Mouse (Mus musculus) adrenal gland, postnatal 36 days (tissue): ENCODE measurements around the gene Slc35e2. TPM values are rescaled to one million over a fixed set of nuclear protein-coding genes. Genes with fewer than 3 reads are reported as not detected.
A peak's percentile ranks its signal among the peaks of the same experiment; 100 is the strongest.
"Not testable (repeated sequence)": the region's sequence is repeated elsewhere in the genome, so short reads cannot be mapped to it uniquely, and the experiment has no call there.

Source experiments
- DNase-seq, 2 experiments: peaks; one replicate each; pipeline ENCODE4 v3.0.0; 2021; ENCODE audit warnings: mixed read lengths in 1 of 2
- long read RNA-seq, 2 experiments: library from polyadenylated mRNA; stranded (forward); transcript quantifications; one replicate each; pipeline ENCODE4 v2.0.0; 2021; ENCODE audit warnings: borderline sequencing depth in 2 of 2
- total RNA-seq, 2 experiments: library from RNA; stranded (reverse); gene quantifications; 2 replicates each; pipeline ENCODE4 v1.2.3; 2021

Slc35e2 gene
- 10 to 100 TPM; 34.0 to 43.3 TPM for total RNA-seq
- long read RNA-seq, experiment 1, partial matches to known transcripts = 0 of 9 reads
- long read RNA-seq, experiment 1, other reads (novel, unspliced or antisense) = 7 of 9 reads
- long read RNA-seq, experiment 2, partial matches to known transcripts = 0 of 5 reads
- long read RNA-seq, experiment 2, other reads (novel, unspliced or antisense) = 3 of 5 reads

GRCm38 (mm10) chr4:155601091-155601996 lies at the start of gene Slc35e2:
Slc35e2 (plus strand) TSS chr4:155601416.
- DNase-seq = peak; percentile 92 to 96

DNA sequence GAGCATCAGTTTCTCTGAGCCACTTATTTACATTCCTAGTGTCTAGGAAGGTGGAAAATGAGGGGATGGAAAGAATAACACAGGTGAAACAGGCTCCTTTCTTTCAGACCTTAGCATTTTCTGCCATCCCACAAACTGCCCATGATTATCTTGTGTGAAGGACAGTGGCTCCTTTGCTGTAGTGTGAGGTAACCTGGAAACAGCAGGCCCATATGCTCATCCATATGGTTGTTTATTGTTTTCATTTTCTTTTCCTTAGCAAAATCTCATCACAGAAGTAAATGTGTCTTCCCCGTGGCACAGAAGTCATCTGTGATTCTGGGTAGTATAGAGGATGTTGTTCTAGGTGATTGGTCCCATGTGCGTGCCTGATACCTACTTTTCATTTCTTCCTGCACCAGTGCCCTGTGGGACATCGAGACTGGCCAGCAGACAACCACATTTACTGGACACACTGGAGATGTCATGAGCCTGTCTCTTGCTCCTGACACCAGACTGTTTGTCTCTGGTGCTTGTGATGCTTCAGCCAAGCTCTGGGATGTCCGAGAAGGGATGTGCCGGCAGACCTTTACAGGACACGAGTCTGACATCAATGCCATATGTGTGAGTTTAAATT lies 48.2 kb upstream of the Slc35e2 start:
- DNase-seq = no peak

GRCm38 (mm10) chr4:155554880-155555279 lies 46.3 kb upstream of the Slc35e2 start:
- no peak for DNase-seq

DNA sequence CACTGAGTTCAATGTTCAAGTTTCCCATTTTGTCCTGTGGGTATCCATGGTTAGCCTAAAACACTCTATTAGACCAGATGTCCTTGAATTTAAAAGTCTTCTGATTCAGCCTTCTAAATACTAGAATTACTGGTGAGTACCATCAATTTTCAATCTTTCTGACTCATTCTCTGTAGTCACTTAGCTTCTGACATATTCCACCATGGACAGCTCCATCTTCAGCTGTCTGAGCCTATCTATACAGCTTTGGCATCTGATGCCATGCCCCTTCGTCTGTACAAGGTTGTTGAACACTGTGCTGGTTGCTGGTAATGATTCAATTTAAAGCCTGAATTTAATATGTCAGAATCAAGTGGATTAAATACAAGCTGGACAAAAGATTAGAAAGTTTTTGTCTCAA lies 45.8 kb upstream of the Slc35e2 start:
- no peak for DNase-seq

DNA sequence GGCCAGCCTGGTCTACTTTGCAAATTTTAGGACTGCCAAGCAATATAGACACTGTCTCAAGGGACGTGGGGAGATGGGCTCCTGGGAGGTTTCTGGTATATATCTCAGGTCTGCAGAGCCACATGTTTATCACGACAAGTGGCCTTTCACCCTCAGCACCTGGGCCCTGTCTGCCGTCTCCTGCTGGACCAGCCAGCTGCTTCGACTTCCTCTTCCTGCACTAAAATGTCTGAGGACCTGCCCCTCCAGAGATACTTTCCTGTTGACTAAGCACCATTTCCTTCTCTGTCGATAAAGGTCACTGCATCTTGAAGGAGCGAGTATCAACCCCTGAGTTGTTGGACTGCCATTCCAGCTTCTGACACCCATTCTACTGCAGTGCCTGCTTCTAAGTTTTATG lies 41.8 kb upstream of the Slc35e2 start:
- DNase-seq = no peak

- no peak for DNase-seq
Observed at GRCm38 (mm10) chr4:155560932-155561331, 40.3 kb upstream of the Slc35e2 start.

GRCm38 (mm10) chr4:155561661-155562442 lies 39.4 kb upstream of the Slc35e2 start, which contains the start of gene Nadk:
Nadk (plus strand) TSS chr4:155562378.
- no peak for DNase-seq

GRCm38 (mm10) chr4:155562725-155563399 lies 38.4 kb upstream of the Slc35e2 start:
- DNase-seq = peak; percentile 61 to 70

DNA sequence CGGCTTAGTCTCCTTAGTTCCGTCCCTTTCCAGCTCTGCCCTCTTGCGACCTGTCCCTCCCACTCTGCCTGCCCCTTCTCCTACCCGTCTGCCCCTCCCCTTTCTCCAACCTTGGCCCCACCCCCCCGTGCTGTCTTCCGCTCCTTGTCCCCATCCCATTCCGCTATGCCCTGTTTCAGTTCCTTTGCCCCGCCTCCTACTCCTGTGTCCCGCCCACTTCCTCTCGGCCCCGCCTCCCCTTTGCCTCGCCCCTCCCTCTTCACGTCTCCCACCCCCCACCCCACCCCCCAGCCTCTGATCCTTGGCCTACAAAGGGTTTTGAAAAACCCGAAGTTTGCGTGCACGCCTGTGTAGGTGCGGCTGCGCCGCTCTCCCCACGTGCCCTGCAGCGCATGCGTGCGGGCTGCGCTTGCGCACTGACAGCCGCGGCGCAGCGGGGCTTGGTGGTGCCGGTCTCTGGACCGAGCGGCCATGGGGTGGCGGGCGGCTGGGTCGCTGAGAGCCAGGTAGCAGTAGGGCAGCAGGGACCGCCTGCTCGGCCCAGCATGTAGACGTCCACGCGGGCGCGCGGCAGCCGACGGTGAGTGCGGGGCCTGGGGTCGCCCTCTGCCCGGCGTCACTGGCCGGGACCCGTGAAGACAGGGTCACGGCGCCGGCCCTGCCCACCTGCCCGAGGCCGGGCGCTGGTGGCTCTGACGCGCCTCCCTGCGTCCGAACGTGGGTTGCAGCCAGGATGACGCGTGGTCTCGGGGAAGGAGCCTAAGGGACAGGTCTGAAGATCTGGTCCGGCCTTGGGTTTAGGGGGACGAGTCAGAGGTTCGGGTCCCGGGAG lies 37.6 kb upstream of the Slc35e2 start:
- peak; percentile 96 to 97 for DNase-seq

DNA sequence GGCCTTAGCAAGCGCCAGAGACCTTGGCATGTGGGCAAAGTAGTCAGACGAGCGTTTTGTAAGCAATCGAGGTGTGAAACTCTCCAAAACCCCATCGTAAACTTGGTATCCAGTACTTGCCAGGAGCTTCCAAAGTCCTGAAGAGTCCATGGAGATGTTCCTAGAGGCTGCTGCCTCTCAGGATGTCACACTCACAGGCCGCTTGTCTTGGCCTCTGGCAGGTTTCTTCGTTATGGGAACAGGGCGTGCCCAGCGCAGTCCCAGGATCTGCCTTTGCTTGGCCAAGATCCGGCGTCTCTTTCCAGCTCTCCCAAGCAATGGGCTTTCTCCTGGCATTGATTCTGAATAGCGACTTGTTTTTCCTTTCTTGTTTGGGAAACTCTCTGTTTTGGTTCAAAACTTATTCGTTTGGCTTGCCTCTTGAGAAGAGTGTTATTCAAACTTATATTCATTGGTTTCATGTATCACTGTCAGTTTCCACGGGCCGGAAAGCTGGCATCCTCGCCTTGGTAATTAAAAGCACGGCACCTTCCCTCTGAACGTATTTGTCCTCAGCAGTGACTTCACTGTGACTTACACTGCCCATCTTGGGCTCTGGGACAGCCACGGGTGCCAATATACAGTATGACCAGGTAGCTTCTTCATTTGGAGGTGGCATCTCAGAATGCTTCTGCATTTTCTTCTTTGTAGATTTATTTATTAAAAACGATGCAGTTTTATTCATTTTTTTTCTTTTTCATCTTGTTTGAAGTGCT lies 36.7 kb upstream of the Slc35e2 start:
- peak; percentile 68 to 69 for DNase-seq

- no peak for DNase-seq
Observed at GRCm38 (mm10) chr4:155566555-155566954, 34.7 kb upstream of the Slc35e2 start.

DNA sequence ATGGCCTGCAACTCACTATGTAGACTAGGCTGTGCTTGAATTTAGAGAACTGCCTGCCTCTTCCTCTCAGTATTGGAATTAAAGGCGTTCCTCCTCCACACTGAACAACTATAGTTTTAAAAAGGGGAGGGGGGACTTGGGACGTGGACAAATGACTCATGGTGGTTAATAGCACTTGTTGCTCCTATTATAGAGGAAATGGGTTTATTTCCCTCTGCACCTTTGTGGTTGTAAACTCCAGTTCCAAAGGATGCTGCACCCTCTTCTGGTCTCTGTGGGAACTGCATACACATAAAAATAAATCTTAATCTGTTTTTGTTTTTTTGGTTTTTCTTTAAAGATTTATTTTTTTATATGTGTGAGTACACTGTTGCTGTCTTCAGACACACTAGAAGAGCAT lies 33.0 kb upstream of the Slc35e2 start:
- no peak for DNase-seq

- no peak for DNase-seq
Observed at GRCm38 (mm10) chr4:155568632-155569370, 32.4 kb upstream of the Slc35e2 start.

GRCm38 (mm10) chr4:155569818-155570217 lies 31.4 kb upstream of the Slc35e2 start:
- no peak for DNase-seq

DNA sequence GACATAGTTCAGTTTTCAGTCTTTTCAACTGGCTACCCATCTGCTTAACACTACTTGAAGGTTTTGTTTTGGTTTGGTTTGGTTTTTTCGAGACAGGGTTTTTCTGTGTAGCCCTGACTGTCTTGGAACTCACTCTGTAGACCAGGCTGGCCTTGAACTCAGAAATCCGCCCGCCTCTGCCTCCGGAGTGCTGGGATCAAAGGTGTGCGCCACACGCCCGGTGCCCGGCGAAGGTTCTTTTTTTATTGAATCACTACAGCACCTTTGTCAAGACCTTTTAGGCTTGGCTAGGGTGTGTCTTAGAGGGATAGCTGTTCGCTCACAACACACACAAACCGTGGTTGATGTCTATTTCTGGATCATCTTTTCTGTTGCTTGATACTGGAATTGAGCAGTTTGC lies 30.9 kb upstream of the Slc35e2 start:
- not testable (repeated sequence) for DNase-seq

GRCm38 (mm10) chr4:155571442-155571841 lies 29.8 kb upstream of the Slc35e2 start:
- DNase-seq = no peak

GRCm38 (mm10) chr4:155573155-155573554 lies 28.1 kb upstream of the Slc35e2 start:
- DNase-seq = no peak

- no peak for DNase-seq
Observed at GRCm38 (mm10) chr4:155573876-155574275, 27.3 kb upstream of the Slc35e2 start.

GRCm38 (mm10) chr4:155574931-155575330 lies 26.3 kb upstream of the Slc35e2 start:
- no peak for DNase-seq
